Mouse (Mus musculus) gastrocnemius, postnatal 10 days (tissue): Measurements from ENCODE around the gene Gm28035. TPM values are rescaled to one million over a fixed set of nuclear protein-coding genes. Genes with fewer than 3 reads are reported as not detected.

Experiments used
- DNase-seq: peaks from one replicate; pipeline ENCODE4 v3.0.0; 2021; ENCODE audit warnings: mixed read lengths
- long read RNA-seq, 2 experiments: library from polyadenylated mRNA; stranded (forward); transcript quantifications; one replicate each; pipeline ENCODE4 v2.0.0; 2021
- total RNA-seq, 2 experiments: library from RNA; stranded (reverse); gene quantifications; 2 replicates each; pipeline ENCODE4 v1.2.3; 2021

Gm28035 gene
- total RNA-seq, result under 1 TPM; 0.42 to 0.86 TPM
- long read RNA-seq, experiment 1, partial matches to known transcripts, result 0 of 1 reads
- long read RNA-seq, experiment 1, other reads (novel, unspliced or antisense), result 1 of 1 reads
- long read RNA-seq, experiment 2, result 0 reads

GRCm38 (mm10) chr2:30240267-30240666 is at the start of gene Gm28035:
Gene Gm28035 (plus strand): TSS chr2:30240567.
- no peak for DNase-seq

DNA sequence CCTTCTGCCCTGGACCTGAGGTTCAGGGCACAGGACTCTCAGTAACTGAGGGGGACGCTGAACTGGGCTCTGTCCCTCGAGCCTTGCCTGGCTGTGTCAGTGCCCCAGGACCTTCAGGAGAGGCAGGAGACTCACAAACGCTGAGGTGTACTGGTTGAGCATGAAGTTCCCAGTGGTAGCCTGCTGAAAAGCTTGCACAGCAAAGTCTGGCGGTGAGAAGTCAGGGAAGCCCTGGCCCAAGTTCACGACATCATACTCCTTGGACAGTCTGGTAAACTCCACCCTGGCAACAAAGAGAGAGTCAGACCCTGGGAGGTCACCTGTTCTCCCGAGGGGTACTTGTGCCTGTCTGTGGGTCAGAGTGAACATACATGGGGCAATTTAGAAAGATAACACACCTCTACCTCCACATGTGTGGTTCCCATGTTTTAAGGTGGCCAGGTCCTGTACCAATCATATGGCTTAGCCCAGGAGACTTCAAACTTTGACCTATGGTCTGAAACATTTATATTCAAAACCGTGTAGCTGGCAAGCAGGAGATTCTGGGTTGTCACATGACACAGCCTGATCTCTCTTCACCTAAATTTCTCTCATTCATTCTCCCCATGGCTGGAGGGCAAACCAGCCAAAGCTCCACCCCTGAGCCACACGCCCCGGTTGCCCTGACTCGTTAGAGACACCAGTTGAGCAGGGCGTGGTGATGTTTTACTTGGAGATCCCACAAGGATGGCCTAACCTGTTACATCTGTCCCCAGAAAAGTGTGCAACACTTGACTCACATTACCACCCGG is 48.4 kb upstream of the Gm28035 start:
- DNase-seq, result no peak

DNA sequence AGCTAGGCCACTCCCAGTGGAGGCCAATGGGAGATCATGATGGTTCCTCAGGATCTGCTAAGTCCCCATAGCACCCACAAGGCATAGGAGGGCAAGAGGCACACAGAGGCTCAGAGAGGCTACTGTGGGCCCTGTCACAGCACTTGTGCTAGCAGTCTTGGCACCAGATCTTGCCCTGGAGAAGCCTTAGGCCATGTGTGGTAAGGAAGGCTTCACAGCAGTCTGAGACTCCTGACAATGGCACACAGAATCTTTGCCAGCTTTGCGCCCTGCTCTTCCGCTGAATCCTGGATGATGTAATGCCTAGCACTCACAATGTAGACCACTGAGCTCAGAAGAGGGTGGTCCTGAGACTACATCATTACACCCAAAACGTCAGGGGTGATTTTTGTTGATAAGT is 45.7 kb upstream of the Gm28035 start:
- DNase-seq, result no peak

GRCm38 (mm10) chr2:30198021-30198420 is 42.3 kb upstream of the Gm28035 start:
- DNase-seq, result no peak

DNA sequence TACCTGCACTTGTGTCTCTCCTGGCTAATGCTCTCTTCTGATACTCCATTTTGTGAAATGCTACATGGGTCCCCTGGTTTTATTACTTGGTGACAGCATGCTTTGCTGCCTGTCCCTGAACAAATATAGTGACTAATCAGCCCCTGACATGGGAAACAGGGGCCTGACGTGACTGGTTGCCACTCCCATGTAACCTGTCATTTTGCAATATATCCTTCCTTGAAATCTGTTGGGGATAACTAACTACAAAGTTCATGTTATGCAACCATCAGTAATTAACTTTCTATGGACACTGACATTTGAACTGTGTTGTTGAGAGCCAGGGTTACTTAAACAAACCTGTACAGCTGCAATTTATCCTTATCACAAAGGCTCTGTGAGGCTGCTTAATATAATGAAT is 40.4 kb upstream of the Gm28035 start:
- no peak for DNase-seq

DNA sequence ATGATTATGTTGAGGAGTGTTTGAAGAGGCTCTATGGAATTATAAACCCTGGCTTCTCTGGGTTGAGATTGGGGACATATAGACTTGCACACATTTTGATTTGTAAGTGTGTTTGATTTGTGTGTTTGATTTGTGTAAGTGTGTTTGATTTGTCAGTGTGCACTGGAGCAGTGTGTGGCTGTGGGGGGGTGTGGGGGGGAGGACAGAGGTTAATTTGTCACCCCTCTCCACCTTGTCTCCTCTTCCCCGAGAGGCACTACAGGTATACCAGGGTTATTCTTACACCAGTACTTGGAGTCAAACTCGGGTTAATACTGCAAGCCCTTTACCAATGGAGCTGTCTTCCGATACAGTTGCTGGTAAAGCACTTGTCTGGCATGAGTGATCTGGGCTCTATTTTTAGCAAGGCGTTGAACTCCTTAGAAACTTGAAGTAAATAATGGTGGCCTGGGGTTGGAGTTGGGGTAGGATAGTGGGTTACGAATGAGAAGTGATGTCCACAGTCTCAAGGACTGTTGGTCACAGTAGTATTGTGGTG is 39.9 kb upstream of the Gm28035 start:
- DNase-seq, result no peak

GRCm38 (mm10) chr2:30203439-30203838 is 36.9 kb upstream of the Gm28035 start:
- no peak for DNase-seq

GRCm38 (mm10) chr2:30205255-30205628 is 35.1 kb upstream of the Gm28035 start:
- no peak for DNase-seq

DNA sequence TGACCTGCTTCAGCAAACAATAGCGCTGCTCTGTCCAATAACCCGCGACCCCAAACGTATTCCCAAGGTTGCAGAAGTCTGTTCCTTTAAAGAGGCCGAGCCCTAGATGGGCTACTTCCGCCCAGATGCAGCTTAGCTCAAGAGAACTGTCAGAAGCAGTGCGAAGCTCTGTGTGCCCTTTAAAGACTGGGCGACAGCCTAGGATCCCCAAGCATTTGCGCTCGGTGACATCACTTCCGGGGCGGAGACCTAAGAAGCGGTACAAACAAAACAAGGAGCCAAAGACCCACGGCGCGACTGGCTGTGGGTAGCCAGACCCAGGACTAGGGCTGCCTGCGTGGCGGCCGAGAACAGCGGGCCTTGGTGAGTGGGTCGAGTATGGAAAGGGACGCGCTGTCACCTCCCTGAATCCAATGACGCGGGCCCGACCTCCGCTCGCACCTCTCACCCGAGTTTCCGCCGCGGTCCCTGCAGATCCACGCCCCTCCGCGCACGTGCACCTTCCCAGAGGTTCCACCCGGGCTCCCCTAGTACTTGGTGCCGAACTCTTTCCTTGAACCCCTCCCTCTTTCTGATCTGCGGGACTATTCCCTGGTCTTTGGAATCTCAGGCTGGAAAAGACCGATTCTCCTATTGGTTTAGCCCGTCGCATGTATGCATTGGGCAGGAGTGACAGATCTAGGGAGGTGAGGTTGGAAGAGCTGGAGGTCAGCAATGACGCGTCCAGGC is 34.6 kb upstream of the Gm28035 start, which contains the start of gene Kyat1:
Kyat1 (minus strand) TSS at position 219 of the 729 bp plus-strand sequence.
- peak; percentile 93 for DNase-seq

GRCm38 (mm10) chr2:30207401-30207800 is 33.0 kb upstream of the Gm28035 start:
- no peak for DNase-seq

DNA sequence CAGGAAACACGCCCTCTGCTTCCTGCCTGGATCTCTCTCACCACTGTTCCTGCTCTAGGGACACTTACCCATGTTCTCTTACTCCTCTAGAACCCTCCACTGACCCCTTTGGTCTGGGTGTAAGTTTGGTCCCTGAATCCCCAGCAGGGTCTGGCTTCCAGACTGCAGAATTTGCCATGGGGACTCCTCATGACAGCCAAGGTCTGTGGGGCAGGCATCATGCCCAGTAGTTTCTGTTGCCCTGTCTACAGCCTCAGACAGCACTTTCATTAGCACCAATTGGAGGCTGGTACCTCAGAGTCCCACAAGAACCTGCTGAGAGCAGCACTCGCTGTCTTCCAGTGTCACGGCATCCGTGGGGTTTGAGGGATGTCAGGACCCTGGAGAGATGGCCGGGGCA is 32.5 kb upstream of the Gm28035 start:
- no peak for DNase-seq

DNA sequence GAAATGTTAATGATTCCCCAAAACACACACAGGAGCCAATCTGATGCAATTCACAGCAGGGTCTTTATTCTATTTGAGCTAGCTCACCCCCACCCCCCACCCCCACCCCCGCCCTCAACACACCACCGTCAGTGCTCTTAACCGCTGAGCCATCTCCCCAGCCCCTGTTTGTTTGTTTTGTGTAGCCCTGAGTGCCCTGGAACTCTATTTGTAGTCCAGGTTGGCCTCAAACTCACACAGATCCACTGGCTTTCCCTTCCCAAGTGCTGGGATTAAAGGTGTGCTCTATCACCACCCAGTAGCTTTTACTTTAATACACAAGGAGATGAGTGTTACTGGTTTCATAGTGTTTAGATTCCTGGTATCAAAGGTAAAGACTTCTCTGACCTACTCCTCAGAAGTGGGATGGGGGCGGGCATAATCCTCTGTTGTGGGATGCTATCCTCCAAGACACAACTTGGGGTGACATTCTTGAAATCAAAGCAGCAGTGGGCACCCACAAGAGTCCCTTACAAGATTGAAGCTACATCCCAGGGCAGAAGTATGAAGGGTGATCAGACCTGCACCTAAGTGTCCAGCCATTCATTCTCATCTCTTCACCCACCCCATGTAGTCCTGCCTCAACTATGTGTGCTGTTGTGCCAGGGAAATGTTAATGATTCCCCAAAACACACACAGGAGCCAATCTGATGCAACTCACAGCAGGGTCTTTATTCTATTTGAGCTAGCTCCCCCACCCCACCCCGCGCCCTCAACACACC is 28.8 kb upstream of the Gm28035 start:
- DNase-seq, result no peak

DNA sequence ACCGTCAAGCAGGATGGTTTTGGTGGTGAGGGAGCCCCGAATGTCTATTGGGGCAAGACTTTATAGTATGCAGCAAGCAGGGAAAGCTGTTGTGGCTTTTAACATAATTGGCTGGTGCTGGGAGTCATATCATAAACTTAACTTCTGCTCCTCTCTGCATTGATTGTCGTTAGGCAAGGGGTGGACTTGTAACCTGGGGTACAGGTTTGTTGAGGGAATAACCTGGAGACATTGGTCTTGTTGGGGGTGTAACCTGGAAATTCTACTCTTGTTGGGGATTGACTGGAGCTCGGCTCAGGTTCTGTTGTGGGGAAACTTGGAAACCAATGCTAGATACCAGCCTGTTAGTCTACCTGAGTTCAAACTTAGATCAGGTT is 28.2 kb upstream of the Gm28035 start:
- no peak for DNase-seq

- no peak for DNase-seq
Observed at GRCm38 (mm10) chr2:30212951-30213350, 27.4 kb upstream of the Gm28035 start.

- no peak for DNase-seq
Observed at GRCm38 (mm10) chr2:30214745-30215144, 25.6 kb upstream of the Gm28035 start.

DNA sequence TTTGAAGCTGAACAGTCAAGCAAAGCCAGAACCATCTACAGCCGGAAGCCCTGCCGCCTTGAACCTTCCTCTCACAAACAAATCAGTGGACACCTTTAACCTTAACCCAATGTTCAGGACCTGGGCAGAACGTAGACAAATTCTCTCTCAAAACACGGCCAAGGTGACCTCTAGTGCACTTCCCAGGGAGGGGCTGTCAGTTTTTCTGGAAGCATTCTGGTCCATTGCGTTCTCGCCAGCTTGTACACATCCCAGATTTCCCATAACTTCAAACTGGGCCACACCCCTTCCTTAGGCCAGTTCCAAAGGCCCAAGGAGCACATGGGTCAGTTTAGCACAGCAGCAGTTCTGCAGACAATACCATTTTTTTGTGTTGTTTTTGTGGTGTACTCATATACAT is 24.9 kb upstream of the Gm28035 start:
- no peak for DNase-seq

DNA sequence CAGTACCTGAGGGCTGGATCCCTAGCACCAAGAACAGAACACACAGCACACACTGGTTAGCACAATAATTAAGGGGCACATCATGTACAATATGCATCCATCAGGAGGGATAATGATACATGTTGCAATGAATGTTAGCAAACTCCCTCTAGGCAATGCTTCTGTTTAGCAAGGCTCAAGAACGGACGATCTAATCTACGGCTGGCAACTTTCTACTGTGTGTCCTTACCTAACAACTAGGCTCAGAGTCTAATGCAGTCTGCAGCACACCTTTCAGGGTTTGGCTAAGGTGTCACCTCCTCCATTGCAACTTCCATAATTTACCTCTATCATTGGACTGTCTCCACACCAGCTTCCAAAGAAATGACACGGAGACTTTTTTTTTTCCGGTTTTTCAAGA is 24.1 kb upstream of the Gm28035 start:
- DNase-seq, result no peak

- no peak for DNase-seq
Observed at GRCm38 (mm10) chr2:30235593-30235992, 4.8 kb upstream of the Gm28035 start.

DNA sequence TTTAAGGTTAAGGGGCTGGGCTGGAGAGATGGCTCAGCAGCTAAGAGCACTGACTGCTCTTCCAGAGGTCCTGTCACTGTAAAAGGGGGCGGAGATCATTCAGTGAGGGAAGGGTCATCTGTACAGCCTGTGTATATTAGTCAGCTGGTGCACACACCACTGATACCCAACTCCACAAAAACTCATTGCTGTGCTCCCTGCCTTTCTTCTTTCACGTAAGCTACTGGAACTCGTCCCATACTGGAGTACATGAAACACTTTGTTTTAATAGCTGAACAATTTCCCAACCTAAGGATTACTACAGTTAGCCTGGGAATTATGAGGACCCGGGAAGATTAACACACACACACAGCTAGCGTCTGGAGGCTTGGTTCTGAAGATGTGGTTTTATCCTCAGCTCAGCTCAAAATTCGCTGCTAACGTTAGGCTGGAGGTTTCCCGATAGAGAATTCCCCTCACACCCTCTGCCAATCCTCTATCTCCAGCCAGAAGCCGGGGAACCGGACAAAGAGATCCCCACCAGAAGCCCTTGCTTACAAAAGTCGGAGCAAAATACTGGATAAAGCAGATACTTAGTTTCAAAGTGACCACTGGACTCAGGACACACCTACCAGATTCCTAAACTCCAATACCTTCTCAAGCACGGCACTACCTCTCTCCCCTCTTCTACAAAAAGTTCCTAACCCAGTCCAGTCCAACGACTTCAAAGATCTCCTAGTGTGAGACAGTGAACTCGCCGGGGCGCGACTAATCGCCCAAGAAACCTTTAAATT is 3.8 kb upstream of the Gm28035 start:
- DNase-seq, result no peak

DNA sequence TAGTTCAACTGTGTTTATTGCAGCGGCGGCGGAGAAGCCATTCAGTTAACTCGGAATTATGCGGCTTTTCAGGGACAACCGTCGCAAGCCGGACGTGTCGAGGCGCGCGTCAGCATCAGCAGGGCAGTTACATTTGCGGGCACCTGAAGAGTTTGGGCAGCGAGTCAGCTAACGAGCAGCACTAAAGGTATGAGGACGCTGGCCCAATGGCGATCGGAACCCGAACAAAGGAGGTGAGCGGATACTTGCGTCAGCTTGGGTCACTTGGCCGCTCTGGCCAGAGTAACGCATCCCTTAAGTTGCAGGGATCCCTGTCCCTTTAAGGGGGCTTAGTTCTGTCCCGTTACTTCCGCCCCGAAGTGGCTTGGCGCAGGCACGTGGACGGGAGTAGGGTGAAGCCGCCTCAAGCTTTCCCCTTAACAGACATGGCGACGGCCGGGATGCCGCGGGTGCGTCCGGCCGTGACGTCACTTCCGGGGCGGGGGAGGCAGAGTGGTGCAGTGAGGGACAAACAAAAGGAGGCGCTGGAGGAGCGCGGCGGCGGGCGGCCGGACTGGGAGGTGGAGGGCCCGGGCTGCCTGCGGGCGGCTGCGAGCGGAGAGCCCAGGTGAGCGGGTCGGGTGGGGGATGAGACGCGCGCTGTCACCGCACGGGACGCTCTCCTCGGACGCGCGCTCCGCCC is 3.0 kb upstream of the Gm28035 start, which contains the start of gene Lrrc8a:
Lrrc8a (plus strand) TSS at position 517 of the 682 bp plus-strand sequence.
- DNase-seq, result peak; percentile 100

DNA sequence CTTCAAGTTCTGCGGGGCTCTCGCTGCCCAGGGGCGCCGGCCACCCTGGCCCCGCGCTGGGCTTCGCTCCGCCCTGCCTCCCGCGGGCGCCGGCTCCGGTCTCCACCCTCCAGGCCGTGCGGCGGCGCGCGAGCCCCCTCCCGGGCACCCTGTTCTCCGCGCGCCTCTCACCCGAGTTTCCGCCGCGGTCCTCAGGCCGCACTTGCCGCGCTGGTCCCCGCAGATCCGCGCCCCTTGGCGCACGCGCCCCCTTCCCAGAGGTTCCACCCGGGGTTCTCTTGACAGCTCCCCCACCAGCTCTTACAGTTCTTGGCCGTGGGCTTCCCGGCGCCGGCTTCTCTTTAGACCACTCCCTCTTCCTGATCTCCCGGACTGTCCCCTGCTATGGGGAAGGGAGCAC is 2.5 kb upstream of the Gm28035 start:
- DNase-seq, result peak; percentile 78
